Mouse (Mus musculus) yolk sac, embryonic 10.5 days (tissue): ENCODE measurements around the gene Lrp1.

Experiments used
- DNase-seq: peaks from one replicate; pipeline ENCODE4 v3.0.0-alpha.2; 2017; ENCODE audit warnings: low spot score

Gene Lrp1

DNA sequence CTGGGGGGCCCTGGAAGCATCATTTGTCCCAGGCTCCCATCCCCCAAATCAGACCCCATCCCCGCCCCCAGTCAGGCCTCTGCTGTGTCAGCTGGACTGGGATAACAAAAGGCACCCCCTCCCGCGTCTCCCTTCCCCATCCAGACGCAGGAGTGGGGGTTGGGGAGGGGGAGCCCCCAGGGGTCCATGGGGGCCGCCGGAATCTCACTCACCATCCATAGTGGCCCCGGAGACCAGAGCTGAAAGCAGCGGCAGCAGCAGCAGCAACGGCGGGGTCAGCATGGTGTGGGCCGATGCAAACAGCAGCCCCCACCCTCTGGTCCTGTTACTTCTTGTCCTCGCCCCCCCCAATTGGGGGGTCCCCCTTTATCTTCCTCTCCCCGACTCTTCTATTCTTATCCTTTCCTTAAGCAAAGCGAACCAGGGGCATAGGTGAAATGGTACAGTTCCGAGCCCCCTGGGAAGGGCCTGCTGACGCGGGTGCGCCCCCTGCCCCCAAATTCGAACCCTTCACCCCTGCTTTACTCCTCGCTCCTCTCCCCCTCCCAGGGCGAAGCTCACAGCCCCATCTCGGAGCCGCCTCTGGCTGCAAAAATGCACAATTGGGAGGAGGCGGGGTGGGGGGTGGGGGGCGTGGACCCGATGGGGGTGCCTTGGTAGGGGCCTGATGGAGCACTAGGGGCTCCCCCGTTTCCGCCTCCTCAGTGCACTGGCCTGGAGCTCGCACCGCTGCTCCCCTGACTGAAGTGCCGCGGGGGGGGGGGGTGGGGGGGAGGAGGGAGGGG, at the start of gene Lrp1:
Gene Lrp1 (minus strand): TSS at position 743 of the 785 bp plus-strand sequence.
- peak; percentile 50 for DNase-seq

DNA sequence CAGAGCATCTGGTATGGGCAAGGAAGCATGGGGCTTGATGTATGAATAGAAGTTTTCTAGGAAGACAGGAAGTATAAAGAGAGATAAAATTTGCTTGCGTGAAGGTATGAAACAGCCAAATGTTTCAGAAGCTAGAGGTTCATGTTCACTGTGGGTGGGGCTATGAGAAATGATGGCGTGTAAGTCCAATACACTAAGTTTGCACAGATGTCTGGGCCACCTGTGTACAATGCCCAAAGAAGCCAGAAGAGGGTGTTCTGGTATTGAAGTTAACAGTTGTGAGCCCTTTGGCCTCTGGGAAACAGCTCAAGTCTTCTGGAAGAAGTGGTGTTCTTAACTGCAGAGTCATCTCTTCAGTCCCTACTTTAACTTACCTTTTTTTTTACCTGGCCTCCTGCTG, 49.2 kb upstream of the Lrp1 start:
- DNase-seq = no peak

DNA sequence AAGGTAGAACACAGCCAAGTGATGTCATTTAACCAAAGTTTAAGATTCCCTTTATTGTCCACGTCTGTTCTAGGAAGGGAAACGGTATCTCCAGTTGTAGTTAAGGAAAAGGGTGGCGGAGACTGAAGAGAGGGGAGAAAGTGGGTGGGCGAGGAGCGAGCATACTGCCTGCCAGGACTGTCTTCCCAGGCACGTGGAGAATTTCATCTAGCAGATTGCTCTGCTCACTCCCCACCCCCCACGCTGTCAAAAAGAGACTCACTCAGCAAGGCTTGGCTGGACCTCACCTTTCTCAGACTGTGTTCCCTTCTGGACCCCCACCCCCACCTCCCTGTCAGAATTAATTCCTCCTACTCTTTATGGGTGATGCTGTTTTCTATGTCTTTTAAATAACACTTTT, 48.2 kb upstream of the Lrp1 start:
- DNase-seq = no peak

DNA sequence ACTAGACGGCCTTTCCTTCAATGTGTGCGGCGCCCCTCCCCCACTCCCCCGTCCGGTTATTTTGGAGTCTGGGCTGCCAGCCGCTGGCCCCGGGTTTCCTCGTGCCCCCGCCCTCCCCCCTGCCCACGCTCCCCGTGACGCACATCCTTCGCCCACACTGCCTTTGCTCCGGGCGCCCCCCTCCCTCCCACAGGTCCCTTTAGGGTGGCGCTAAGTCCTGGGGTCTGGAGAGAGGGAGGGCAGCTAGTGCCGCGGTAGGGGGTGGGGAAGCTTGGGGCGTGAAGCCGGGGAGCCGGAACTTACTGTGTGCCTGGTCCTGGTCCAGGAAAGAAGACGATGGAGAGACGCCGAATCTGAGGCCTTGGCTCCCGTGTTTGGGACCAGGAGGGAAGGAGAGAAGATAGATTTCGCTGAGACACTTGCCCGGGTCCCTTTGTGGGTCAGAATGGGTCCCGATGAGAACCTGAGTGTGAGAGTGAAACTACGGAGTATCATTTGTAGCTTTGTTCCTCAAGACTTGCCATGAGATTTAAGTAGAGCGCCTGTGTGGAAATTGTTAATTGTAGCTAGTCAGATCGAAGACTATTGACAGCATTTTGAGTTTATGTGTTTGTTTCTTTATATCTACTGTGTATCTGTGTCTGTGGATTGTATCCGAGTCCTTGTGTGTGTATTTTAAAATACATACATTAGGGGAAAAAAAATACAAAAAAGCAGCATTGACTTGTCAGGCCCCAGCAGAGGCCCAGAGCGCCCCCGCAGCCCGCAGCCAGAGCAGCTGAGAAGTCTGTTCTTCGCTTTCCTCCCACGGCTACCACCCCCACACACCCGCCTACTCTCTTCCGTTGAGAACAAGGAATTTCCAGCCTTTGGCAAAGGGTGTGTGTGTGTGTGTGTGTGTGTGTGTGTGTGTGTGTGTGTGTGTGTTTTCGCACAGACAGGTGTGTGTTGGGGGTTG, 47.4 kb upstream of the Lrp1 start, which contains the start of gene Nab2:
Gene Nab2 (minus strand): TSS at position 476 of the 958 bp plus-strand sequence.
- peak; percentile 56 for DNase-seq

DNA sequence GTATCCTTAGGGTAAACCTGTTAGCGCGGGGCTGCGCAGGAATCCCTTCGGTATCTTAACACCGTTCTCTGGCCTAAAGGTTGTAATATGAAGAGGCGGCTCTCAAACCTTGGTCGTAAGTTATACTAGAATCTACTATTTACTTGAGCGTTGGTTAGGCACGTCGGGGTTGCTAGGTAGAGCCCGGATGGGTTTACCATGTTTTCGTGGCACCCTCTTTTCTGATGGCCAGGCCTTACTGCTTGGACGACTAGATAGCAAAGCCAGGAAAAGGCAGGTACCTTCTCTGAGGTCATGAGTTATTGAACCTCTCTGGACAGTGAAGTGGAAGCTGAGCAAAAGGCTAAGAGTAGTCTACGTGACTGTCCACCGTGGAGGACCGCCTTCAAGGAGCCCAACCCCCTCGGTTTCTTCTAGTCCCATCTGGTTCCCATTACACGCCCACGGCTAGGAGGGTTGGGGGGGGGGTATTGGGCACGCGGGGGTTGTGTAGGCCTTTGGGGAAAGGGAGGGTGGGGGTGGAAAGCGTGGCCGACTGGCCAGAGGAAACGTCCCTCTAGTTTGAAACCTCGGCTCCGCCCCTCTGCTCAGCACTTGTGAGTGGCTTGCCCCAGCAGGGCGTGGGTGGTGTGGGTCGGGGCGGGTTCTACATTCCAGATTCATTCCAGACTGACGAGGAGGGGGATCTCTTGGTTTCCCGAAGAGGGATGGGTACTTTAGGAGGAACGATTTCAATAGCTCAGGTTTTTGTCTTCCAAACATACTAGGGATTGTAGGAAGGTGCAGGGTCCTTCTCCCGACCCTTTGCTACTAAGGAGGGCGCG, 46.5 kb upstream of the Lrp1 start:
- DNase-seq = peak; percentile 89

DNA sequence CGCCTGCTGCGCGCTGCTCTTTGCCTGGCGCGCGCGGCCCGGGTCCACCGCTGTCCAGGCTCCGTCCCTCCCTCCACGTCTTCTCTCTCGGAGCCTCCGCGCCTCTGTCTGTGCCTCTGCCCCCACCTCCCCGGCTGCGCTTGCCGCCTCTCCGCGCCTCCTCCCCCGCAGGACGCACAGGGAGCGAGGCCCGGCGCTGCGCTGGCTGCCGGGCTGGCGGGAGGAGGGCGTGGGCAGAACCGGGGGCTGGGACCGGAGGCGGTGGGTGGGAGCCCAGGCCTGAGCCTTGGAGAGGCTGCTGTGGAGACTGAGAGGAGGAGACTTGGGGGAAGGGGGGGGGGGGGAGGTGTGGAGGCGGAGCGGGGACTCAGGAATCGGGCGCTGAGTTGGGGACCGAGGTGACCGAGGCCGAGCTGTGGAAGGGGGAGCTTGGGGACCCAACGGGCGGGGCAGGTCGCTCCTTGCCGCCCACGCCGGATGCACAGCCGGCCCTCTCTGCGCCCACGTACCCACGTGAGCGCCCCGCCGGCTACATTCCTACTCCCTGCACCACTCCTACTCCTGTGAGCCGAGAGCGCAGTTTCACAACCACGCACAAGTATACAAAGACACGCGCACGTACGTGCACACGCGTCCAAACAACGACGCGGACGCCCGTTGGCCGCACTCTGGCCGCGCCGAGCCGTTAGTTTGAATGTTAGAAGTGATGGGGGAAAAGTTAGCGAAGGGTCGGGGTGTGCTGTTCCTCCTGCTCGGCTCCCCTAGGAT, 45.7 kb upstream of the Lrp1 start, which contains the start of gene Nemp1:
Gene Nemp1 (plus strand): TSS at position 401 of the 768 bp plus-strand sequence.
- peak; percentile 87 for DNase-seq

DNA sequence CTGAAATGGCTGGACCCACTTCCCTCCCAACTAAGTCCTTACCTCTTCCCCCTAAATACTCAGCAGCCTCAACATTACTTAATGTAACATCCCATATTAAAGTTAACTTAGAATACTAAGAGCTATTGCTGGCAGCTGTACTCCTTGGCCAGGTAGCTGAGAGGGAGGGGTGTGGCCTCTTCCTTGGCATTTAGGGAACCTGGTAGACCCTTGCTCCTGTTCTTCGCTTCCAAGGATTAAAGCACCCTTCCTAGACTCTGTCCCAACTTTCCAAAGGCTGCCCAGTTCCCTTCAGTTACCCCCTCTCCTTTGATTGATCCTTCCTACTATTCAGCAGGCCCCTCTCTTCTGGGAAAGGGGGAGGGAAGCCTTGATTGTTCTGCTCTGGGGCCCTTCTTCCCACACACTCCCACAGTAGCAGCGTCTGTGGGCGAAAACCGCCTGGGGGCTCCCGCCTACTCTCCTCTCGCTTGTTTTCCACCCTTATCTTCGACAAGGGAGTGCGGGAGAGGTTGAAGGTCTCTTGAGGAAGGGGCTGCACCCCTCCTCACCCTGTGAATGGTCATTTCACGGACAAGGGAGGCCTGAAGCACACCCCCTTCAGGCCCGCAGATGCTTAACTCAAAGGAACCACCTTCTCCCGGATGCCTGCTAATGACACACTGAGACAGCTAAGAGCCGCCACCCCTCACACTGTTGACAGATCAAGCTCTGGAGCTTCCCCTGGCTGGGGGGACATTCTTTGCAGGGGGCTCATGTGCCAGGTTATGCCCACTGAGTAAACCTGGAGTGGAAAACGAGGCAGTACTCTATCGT, 44.6 kb upstream of the Lrp1 start:
- DNase-seq = no peak

DNA sequence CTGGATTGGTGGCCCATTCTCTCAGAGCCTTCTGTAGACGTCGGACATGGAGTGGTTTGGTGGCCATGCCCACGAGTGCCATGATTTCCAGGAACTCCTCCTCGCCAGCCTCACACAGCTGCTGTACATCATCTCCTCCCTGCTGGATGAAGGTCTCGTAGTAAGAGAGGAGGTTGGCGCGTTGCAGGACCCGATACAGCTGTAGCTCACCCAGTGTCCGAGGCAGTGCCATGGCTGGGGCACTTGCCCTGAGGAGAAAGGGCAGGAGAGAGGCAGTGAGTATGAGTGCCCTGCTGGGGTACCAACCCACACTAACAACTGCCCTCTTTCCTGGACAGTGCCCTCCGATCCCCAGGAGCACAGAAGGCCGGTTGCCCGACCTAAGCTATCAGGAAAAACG, 43.9 kb upstream of the Lrp1 start:
- DNase-seq = no peak

DNA sequence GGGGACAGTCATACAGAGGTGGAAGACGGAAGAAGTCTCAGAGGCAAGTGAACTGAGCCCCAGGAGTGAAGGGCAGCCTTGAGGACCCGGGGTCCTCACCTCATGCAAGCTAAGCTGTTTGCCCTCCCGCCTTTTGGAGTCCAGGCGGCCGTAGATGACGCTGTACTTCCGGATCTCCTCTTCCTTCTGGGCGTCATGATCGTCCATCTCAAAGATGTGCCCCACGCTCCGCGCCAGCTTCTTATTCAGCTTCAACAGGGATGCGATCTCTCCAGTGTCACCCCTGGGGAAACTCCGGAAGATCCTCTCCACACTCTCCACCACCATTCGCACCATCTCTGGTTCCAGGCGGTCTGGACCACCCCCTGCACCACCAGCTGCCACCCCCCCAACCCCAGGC, 43.2 kb upstream of the Lrp1 start:
- DNase-seq = no peak

DNA sequence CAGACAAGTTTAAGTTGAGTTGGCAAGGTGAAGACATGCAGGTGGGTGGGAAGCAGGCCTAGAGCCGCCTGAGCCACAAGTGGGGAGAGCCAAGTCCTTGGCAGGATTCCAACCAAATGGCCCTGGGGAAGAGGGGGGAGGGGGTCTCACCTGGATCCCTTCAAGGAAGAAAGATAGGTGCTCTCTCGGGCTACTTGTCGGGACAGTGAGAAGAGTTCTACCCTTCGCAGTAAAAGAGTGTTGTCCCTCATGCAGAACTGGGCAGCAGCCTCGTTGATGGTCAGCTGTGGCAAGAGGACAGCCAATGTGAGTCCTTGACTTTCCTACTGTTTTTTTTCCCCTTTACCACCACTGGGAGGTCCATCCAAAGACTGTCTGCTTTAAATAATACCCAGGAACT, 42.6 kb upstream of the Lrp1 start:
- DNase-seq = no peak

DNA sequence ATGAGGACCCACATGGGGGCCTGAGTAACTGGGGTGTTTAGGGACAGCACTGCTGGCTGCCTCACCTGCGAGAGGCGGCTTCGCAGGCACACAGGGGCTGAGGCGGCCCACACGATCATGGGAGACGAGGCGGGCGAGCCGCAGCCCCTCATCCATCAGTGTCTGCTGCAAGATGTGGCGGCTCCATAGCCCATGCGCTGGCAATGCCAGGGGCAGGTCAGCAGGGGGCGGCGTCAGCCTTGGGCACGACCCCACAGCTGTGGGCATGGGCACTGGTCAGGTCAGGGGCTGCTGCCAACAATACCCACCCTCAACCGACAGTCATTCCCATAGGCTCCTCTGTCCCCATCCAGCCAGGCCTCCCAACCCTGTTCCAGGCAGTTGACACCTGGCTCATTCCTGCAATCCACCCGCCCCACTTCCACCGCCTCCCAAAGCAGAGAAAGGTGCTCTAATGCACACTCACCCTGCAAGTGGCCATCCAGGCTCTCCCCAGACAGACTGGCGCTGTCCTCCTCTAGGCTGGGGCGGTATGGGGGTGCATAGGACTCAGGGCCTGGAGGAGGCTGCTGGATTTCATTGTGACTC, 41.8 kb upstream of the Lrp1 start:
- DNase-seq = no peak

DNA sequence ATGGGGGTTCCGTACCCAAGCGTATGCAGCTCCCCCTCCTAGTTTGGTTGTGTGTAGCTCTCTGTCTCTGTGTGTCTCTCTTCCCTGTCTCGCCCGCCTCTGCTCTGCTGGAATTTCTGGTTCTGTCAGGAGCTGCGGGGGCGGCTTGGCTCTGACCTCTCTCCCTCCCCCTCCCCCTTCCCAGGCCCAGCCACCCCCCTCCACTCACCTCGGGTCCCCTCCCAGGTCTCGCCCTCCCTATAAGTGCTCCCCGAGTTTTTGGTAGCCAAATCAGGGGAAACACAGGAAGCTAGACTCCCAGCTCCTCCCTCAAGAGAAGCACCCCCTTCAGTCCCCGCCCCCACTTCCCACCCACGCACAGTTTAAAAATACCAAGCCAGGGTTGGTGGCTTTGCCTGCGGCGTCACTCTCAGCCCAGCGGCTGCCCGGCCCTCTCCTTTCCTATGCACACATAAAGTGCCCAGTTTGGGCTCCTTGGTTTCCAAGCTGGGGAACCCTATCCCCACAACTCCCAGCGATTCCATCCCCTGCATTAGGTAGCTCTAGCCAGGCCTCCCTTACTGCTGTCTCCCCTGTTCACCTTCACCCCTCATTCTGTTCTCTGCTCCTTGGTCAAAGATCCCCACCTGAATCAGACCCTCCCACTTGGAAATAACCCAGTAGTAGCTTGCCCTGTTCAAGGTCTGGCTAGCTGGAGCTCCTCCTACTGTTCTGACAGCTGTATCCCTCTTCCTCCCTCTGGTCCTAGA, 41.1 kb upstream of the Lrp1 start:
- DNase-seq = peak; percentile 65

DNA sequence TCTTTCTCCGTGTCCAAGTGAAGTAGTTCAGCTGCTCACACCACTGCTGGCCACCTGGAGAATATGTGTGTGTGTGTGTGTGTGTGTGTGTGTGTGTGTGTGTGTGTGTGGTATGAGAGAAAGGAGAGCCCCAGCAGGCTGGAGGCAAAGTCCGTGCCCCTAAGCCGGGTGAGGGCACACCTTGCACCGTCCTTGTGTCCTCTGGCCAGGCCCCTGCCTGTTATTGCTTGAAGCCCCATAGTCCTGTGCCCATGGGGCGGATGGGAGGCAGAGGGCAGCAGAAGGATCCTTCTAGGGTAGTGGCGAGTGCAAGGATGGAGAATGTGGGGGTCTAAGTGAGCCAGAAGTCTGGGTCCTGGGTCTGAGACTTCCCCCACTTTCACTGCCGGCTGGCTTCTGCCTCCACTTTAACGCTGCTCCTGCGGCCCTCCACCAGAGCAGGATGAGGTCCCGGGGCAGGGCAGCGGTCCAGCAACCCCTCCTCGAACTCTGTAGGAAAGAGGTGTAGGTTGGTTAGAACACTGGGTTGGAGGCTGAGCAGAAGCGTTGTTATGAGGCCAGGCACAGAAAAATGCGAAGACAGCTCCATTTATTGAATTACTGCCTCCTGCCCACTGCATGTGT, 40.5 kb upstream of the Lrp1 start:
- DNase-seq = no peak

DNA sequence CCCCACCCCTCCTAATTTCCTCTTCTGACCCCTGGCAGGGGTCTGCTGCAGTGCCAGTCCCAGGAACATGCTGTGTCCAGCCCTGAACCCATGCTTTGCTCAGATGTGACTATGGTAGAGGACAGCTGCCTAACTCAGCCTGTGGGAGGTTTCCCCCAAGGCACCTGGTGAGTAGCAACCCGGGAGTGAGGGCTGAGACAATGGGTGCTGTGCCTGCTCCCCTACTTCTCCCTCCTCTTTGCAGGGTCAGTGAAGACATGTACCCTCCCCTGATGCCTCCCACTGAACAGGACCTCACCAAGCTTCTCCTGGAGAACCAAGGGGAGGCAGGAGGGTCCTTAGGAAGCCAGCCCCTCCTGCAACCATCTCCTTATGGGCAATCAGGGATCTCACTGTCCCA, 38.6 kb upstream of the Lrp1 start:
- DNase-seq = no peak

DNA sequence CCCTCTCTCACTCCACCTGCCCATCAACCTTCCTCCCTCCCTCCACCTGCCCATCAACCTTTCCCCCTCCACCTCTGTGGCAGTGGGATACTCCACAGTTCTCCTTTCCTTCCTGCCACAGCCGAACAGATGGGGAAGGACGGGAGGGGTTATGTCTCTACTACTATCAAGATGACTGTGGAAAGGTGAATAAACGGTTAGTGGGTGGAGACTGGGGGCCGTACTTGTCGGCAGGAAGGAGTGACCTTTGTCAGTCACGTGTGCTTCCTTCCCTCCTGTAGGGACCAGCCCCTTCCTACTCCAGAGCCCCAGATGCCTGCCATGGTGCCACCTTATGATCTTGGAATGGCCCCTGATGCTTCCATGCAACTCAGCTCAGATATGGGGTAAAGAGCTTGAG, 37.1 kb upstream of the Lrp1 start:
- peak; percentile 82 for DNase-seq

DNA sequence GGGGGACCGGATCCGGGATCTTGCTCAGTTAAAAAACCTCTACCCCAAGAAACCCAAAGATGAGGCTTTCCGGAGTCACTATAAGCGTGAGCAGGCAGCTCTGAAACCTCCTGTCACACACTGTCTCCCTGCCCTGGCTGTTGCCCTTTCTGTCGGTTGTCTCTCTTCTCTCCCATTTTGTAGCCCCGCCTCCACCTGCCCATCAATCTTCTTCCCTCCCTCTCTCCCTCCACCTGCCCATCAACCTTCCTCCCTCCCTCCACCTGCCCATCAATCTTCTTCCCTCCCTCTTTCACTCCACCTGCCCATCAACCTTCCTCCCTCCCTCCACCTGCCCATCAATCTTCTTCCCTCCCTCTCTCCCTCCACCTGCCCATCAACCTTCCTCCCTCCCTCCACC, 36.7 kb upstream of the Lrp1 start:
- DNase-seq = peak; percentile 29

DNA sequence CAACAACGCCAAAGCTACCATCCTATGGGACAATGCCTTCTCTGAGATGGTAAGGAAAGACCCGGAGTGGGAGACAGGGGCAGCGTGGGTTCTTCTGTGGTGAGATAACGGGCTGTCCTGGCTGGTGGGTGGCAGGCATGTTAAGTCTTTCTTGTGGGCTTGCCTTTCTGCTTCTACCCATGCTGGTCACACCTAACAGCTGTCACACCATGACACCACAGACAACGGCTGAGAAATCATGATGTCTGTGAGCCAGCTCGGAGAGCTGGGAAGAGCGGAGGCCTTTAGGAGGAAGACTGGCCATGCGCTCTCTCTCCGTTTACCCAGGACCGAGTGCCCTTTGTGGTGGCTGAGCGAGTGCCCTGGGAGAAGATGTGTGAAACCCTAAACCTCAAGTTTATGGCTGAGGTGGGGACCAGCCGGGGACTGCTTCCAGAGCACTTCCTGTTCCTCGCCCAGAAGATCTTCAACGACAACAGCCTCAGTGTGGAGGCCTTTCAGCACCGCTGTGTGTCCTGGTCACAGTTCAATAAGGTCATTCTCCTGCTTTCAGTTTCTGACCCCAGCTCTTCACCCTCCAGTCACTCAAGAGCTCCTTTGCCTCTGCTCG, 34.1 kb upstream of the Lrp1 start:
- no peak for DNase-seq

DNA sequence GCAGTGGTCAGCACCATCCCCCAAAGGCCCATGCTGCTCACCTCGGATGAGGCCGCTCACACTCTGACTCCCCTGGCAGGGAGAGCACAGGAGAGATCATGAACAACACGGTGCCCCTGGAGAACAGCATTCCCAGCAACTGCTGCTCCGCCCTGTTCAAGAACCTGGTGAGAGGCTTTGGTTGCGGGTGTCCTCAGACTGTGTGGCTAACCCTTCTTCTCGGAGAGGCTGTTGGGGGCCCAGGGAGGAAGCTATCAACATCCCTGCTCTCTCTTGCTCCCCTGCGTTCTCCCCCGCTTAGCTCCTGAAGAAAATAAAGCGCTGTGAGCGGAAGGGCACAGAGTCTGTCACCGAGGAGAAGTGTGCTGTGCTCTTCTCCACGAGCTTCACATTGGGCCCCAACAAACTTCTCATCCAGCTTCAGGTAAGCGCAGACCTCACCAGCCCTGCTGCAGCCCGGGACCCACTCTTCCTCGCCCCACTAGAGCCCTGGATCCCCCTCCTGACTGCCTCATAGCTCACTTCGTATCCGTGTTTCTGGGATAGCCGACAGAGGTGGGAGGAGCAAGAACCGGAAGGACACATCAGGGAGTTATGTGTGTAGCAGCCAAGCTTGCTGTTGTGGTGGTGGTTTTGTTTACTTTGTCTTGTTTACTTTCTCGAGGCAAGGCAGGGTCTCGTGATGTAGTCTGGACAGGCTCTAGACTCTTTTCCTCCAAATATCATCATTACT, 32.1 kb upstream of the Lrp1 start:
- DNase-seq = peak; percentile 57
